8 mouse cellular contexts compared by ENCODE assay signal in genomic region chr14:79124643-79125042, GRCm38 (mm10).
DNase-seq lines count a peak whose midpoint lies in the region; ATAC-seq and TF ChIP-seq lines count a peak whose summit lies in the region.

No protein-coding gene starts in this region.

- DNase-seq in heart, adult 11 months, result peak; percentile 91
- peak; percentile 45 to 49 for DNase-seq in B cell, adult 2 months
- peak; percentile 83 for DNase-seq in brain, adult 2 months (ENCODE audit: low read depth, low spot score)
- DNase-seq in embryonic facial prominence, embryonic 14.5 days (ENCODE audit: low spot score), result peak; percentile 79
- DNase-seq in lung, postnatal 10 days, result peak; percentile 67
- DNase-seq in stomach, postnatal 0 days (ENCODE audit: low spot score), result peak; percentile 30

- H3K4me3 ChIP-seq in heart, embryonic 11.5 days (ENCODE audit: low read depth, low read length), result no peak overlapping the region
- no peak overlapping the region for H3K4me3 ChIP-seq in embryonic facial prominence, embryonic 14.5 days (ENCODE audit: low read depth, low read length)
- H3K4me3 ChIP-seq in stomach, postnatal 0 days (ENCODE audit: low read depth, low read length), result no peak overlapping the region

- 45% methylated on average over 5 of the region's 5 CpGs for WGBS in heart, embryonic 11.5 days (ENCODE audit: insufficient replicate concordance)
- 50% methylated on average over 5 of the region's 5 CpGs for WGBS in embryonic facial prominence, embryonic 14.5 days
- WGBS in stomach, postnatal 0 days, result 54% methylated on average over 5 of the region's 5 CpGs

- no peaks in the 10 kb centered on the region for H3K27me3 ChIP-seq in heart, embryonic 11.5 days (ENCODE audit: control insufficient read depth, insufficient read depth, low read length)
- H3K27me3 ChIP-seq in embryonic facial prominence, embryonic 14.5 days (replicated peaks; ENCODE audit: control insufficient read depth, insufficient read depth, low read length), result no peaks in the 10 kb centered on the region
- H3K27me3 ChIP-seq in stomach, postnatal 0 days (ENCODE audit: control insufficient read depth, insufficient read depth, low read length), result no peaks in the 10 kb centered on the region

- no peak overlapping the region for H3K4me2 ChIP-seq in heart, embryonic 11.5 days
- H3K4me2 ChIP-seq in embryonic facial prominence, embryonic 14.5 days (ENCODE audit: low read depth, low read length), result no peak overlapping the region
- H3K4me2 ChIP-seq in stomach, postnatal 0 days (replicated peaks; ENCODE audit: low read depth), result no peak overlapping the region

- 0 out of 2 replicates have a peak, but pooled peaks cover 2% of the 10 kb centered on the region for H3K4me1 ChIP-seq in heart, embryonic 11.5 days (ENCODE audit: control insufficient read depth, insufficient read depth, low read length)
- H3K4me1 ChIP-seq in embryonic facial prominence, embryonic 14.5 days (ENCODE audit: control insufficient read depth, insufficient read depth, low read length), result no peaks in the 10 kb centered on the region
- no peaks in the 10 kb centered on the region for H3K4me1 ChIP-seq in stomach, postnatal 0 days (replicated peaks; ENCODE audit: control insufficient read depth, insufficient read depth)

- H3K9ac ChIP-seq in heart, embryonic 11.5 days (ENCODE audit: low read depth, low read length), result no peak overlapping the region
- no peak overlapping the region for H3K9ac ChIP-seq in embryonic facial prominence, embryonic 14.5 days (ENCODE audit: low read depth, low read length)
- H3K9ac ChIP-seq in stomach, postnatal 0 days (ENCODE audit: low read length), result no peak overlapping the region

- H3K36me3 ChIP-seq in heart, embryonic 11.5 days (ENCODE audit: control insufficient read depth, insufficient read depth, low read length), result no peaks in the 10 kb centered on the region
- no peaks in the 10 kb centered on the region for H3K36me3 ChIP-seq in embryonic facial prominence, embryonic 14.5 days (ENCODE audit: control insufficient read depth, insufficient read depth, low read length)
- H3K36me3 ChIP-seq in stomach, postnatal 0 days (ENCODE audit: control insufficient read depth, insufficient read depth, low read length), result no peaks in the 10 kb centered on the region

- TF ChIP-seq EP300 in stomach, postnatal 0 days (optimal IDR thresholded peaks at IDR 0.05), result no peak

- peak; percentile 87 for TF ChIP-seq CTCF in stomach, postnatal 0 days (IDR thresholded peaks at IDR 0.05; ENCODE audit: low read depth)

- H3K9me3 ChIP-seq in heart, embryonic 11.5 days (replicated peaks; ENCODE audit: control insufficient read depth, low read length), result no peaks in the 10 kb centered on the region
- H3K9me3 ChIP-seq in embryonic facial prominence, embryonic 14.5 days (ENCODE audit: control insufficient read depth, low read length), result no peaks in the 10 kb centered on the region
- no peaks in the 10 kb centered on the region for H3K9me3 ChIP-seq in stomach, postnatal 0 days (ENCODE audit: control insufficient read depth, low read length)

- H3K27ac ChIP-seq in heart, embryonic 11.5 days (ENCODE audit: low read depth, low read length), result no peak overlapping the region
- H3K27ac ChIP-seq in embryonic facial prominence, embryonic 14.5 days (replicated peaks; ENCODE audit: low read depth, low read length), result no peak overlapping the region
- H3K27ac ChIP-seq in stomach, postnatal 0 days (replicated peaks), result no peak overlapping the region

- ATAC-seq in heart, embryonic 11.5 days (replicated peaks; ENCODE audit: insufficient number of reproducible peaks, low FRiP score, low TSS enrichment), result no peak
- peak; percentile 68; the same call in 1 of the 2 replicates for ATAC-seq in embryonic facial prominence, embryonic 14.5 days (ENCODE audit: low read depth)
- ATAC-seq in inflammation-experienced regulatory T-cells, adult 6 months, result peak; percentile 73
- ATAC-seq in stomach, postnatal 0 days (ENCODE audit: low FRiP score, low TSS enrichment), result no peak

Comparison
In these comparisons a context has a peak if more than half of its experiments do, and no peak if none do; other contexts are left out.
1. DNase-seq: peak in every context shown above with its lines; median percentile 91 in heart, adult 11 months; 83 in brain, adult 2 months; 79 in embryonic facial prominence, embryonic 14.5 days; 67 in lung, postnatal 10 days; 47 in B cell, adult 2 months; 30 in stomach, postnatal 0 days.
2. ATAC-seq: peak in embryonic facial prominence, embryonic 14.5 days (single experiment) and inflammation-experienced regulatory T-cells, adult 6 months (single experiment); none in heart, embryonic 11.5 days (single experiment) and stomach, postnatal 0 days (single experiment).